Mouse (Mus musculus) embryonic fibroblast, embryonic 13.5 days (primary cell): ENCODE measurements around the gene Csf2rb. TPM values are rescaled to one million over a fixed set of nuclear protein-coding genes. Genes with fewer than 3 reads are reported as not detected.
"Not testable (repeated sequence)": the region's sequence is repeated elsewhere in the genome, so short reads cannot be mapped to it uniquely, and the experiment has no call there.

ENCODE experiments used
- H3K27ac ChIP-seq: 2 replicates; pipeline ENCODE4 v1.5.1; 2012; ENCODE audit warnings: low read length, control low read depth, inconsistent platforms; ENCODE audit not compliant: insufficient read depth
- H3K4me1 ChIP-seq: 2 replicates; pipeline ENCODE4 v1.6.1; 2011; ENCODE audit warnings: low read length; ENCODE audit not compliant: control insufficient read depth, insufficient read depth
- H3K4me3 ChIP-seq: 2 replicates; pipeline ENCODE4 v1.5.1; 2011; ENCODE audit warnings: mild to moderate bottlenecking, control low read depth, low read length; ENCODE audit not compliant: insufficient read depth
- CTCF ChIP-seq: IDR thresholded peaks from 2 replicates; pipeline ENCODE4 v1.5.1; 2011; ENCODE audit warnings: mild to moderate bottlenecking, control low read depth, low read length, moderate library complexity, borderline replicate concordance; ENCODE audit not compliant: insufficient read depth
- POLR2A ChIP-seq: IDR thresholded peaks from 2 replicates; pipeline ENCODE4 v1.6.1; 2011; ENCODE audit warnings: low read depth, mild to moderate bottlenecking, control low read depth, low read length, moderate library complexity
- polyA plus RNA-seq: library from polyadenylated mRNA; stranded (reverse); fragments of >200 nt; gene quantifications from 2 replicates; pipeline ENCODE4 v1.2.4, GENCODE M21; 2011; ENCODE audit warnings: low read depth; ENCODE audit not compliant: missing spikeins, insufficient read length

Gene Csf2rb
- polyA plus RNA-seq, 1 experiment = 1.2 TPM

GRCm38 (mm10) chr15:78324294-78324693 lies 1.3 kb upstream of the Csf2rb start:
- Histone ChIP-seq H3K4me3 (no peak overlapping the region), H3K27ac (no peak overlapping the region), H3K4me1 (no peaks in the 10 kb centered on the region)
- no peak for TF ChIP-seq POLR2A

- Histone ChIP-seq H3K4me3 (no peak overlapping the region), H3K27ac (no peak overlapping the region), H3K4me1 (no peaks in the 10 kb centered on the region)
- TF ChIP-seq CTCF = no peak
- TF ChIP-seq POLR2A = no peak
Measured at GRCm38 (mm10) chr15:78326747-78327146, 1.2 kb downstream of the Csf2rb start.

- H3K27ac ChIP-seq, H3K4me1 ChIP-seq, H3K4me3 ChIP-seq: not testable (repeated sequence)
Measured at GRCm38 (mm10) chr15:78327753-78328341, 2.3 kb downstream of the Csf2rb start.

GRCm38 (mm10) chr15:78328520-78329097 lies 3.1 kb downstream of the Csf2rb start:
- no peaks in the 10 kb centered on the region for H3K4me1 ChIP-seq
- H3K4me3 ChIP-seq = no peak overlapping the region
- TF ChIP-seq CTCF (no peak), POLR2A (no peak)
- no peak overlapping the region for H3K27ac ChIP-seq

- H3K27ac ChIP-seq, H3K4me1 ChIP-seq, H3K4me3 ChIP-seq: not testable (repeated sequence)
Measured at GRCm38 (mm10) chr15:78329972-78330371, 4.4 kb downstream of the Csf2rb start.

- H3K4me1 ChIP-seq = no peaks in the 10 kb centered on the region
- H3K27ac ChIP-seq = no peak overlapping the region
- H3K4me3 ChIP-seq = no peak overlapping the region
- no peak for TF ChIP-seq POLR2A
- TF ChIP-seq CTCF = no peak
Measured at GRCm38 (mm10) chr15:78330706-78331105, 5.2 kb downstream of the Csf2rb start.

GRCm38 (mm10) chr15:78331523-78332340 lies 6.2 kb downstream of the Csf2rb start:
- TF ChIP-seq POLR2A (no peak), CTCF (no peak)
- H3K4me3 ChIP-seq = no peak overlapping the region
- H3K4me1 ChIP-seq = no peaks in the 10 kb centered on the region
- H3K27ac ChIP-seq = no peak overlapping the region

GRCm38 (mm10) chr15:78332981-78333380 lies 7.4 kb downstream of the Csf2rb start:
- no peak for TF ChIP-seq POLR2A
- TF ChIP-seq CTCF = no peak
- Histone ChIP-seq H3K4me3 (no peak overlapping the region), H3K27ac (no peak overlapping the region), H3K4me1 (no peaks in the 10 kb centered on the region)

- TF ChIP-seq POLR2A (no peak), CTCF (no peak)
- Histone ChIP-seq H3K4me1 (no peaks in the 10 kb centered on the region), H3K27ac (no peak overlapping the region), H3K4me3 (no peak overlapping the region)
Measured at GRCm38 (mm10) chr15:78334380-78334779, 8.8 kb downstream of the Csf2rb start.

- not testable (repeated sequence) for H3K4me1 ChIP-seq, H3K27ac ChIP-seq, H3K4me3 ChIP-seq
- TF ChIP-seq CTCF = peak; percentile 93
Measured at GRCm38 (mm10) chr15:78339627-78340423, 14.3 kb downstream of the Csf2rb start.

- not testable (repeated sequence) for H3K4me3 ChIP-seq, H3K4me1 ChIP-seq, H3K27ac ChIP-seq
Measured at GRCm38 (mm10) chr15:78340919-78341318, 15.4 kb downstream of the Csf2rb start.
